Mouse (Mus musculus): ENCODE data around the gene Trim28. TPM values are rescaled to one million over a fixed set of nuclear protein-coding genes. Genes with fewer than 3 reads are reported as not detected.

Trim28 gene
- total and polyA plus RNA-seq, 3 experiments, result 104 to 1,160 (median 702) TPM

DNA sequence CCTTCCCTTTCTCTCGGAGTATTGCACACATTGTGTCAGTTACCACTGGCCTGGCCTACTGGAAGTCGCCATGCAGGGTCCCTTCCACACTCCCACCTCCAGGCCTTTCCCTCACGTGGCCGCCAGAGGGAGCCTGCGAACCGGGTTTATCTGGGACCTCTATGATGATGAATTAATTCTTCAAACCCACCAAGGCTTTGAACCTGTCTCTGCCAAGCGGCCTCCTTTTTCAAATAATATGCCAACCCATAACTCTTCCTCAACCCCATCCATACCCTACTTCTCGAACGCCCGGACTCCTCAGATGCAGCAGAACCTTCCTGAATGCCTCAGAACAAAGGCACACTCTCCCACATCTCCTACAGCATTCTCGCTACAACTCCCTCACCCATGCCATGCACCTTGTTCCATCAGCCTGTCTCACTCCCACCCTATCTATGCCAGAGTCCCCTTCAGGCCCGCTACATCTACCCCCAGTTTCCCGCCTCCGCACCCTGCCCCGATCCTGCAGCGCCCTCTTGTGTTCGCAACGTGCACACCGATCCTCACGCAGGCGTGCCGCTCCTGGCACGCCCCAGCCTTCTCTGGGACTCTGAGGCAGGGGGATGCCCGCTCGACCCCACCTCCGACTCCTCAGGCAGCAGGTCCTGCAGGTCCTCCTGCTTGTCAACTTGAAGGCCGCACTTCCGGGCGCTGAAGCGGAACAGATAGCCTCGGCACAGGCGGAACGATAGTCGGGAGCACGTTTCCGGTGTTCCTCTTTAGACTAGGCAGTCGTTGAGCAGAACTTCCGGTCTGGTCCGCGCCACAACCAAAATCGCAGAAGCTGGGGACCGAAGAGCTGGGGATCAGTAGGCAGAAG lies 10.5 kb downstream of the Trim28 start (continued):
- TF ChIP-seq KAT2A (conservative IDR thresholded peaks at IDR 0.05; ENCODE audit: low read depth, low read length), result no peak; the same call in 1 of the 2 replicates

GRCm38 (mm10) chr7:13010005-13010908 lies 11.3 kb downstream of the Trim28 start, which contains the start of gene Zbtb45:
Zbtb45 (minus strand) TSS chr7:13010034.
- H3K4me3 ChIP-seq (ENCODE audit: control insufficient read depth in 1 of 2, insufficient read depth in 1 of 2, low read depth in 2 of 2, low read length in 2 of 2), result peak within 1 kb of the TSS; percentile 65 to 88

DNA sequence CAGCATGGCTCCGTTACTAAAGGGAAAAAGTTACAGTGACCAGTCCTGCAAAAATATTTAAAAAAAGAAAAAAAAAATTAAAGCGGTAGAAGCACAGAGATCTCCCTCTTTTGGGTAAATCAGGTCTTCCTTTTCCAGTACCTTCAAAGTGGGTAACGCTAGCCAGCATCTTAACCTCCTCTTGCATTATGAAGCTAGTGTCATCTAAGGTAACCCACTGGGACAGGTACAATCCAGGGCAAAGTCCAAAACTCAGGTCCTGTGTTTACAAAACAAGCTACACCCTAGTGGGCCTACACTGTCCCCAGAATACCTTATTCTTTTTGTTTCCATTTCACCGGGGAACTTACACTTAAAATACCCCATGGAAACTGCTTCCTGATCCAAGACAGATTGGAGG lies 14.8 kb downstream of the Trim28 start:
- H3K36me3 ChIP-seq (ENCODE audit: control insufficient read depth in 1 of 2, insufficient read depth in 2 of 2, low read length in 2 of 2), result no peaks in the 10 kb centered on the region; a peak in 1 of 4 replicates
- TF ChIP-seq CHD1 (IDR thresholded peaks at IDR 0.05; ENCODE audit: low read depth, low read length) (no peak), CHD2 (IDR thresholded peaks at IDR 0.05; ENCODE audit: low read length) (no peak), ETS1 (IDR thresholded peaks at IDR 0.05; ENCODE audit: low read depth, low read length) (no peak), BHLHE40 (IDR thresholded peaks at IDR 0.05; ENCODE audit: borderline replicate concordance, low read depth, low read length) (no peak), POLR2A (IDR thresholded peaks at IDR 0.05; ENCODE audit: control insufficient read depth in 1 of 2, insufficient read depth in 1 of 2, low read depth in 1 of 2, low read length in 2 of 2, poor library complexity in 1 of 2) (no peak), HCFC1 (IDR thresholded peaks at IDR 0.05; ENCODE audit: low read depth, low read length) (no peak), JUND (IDR thresholded peaks at IDR 0.05; ENCODE audit: low read depth, low read length) (no peak), POLR2AphosphoS2 (IDR thresholded peaks at IDR 0.05; ENCODE audit: low read length) (no peak), SMC3 (IDR thresholded peaks at IDR 0.05; ENCODE audit: low read depth, low read length) (no peak), TAL1 (IDR thresholded peaks at IDR 0.05; ENCODE audit: low read length) (no peak), MYB (IDR thresholded peaks at IDR 0.05; ENCODE audit: low read depth, low read length) (no peak), EP300 (IDR thresholded peaks at IDR 0.05; ENCODE audit: low read depth in 1 of 2, low read length in 2 of 2) (no peak), RAD21 (IDR thresholded peaks at IDR 0.05; ENCODE audit: low read depth, low read length) (no peak), NELFE (IDR thresholded peaks at IDR 0.05; ENCODE audit: low read depth, low read length) (no peak), POLR2AphosphoS5 (IDR thresholded peaks at IDR 0.05; ENCODE audit: borderline replicate concordance, low read depth, low read length) (no peak), ZC3H11A (IDR thresholded peaks at IDR 0.05; ENCODE audit: low read depth, low read length) (no peak), MAFK (IDR thresholded peaks at IDR 0.05; ENCODE audit: borderline replicate concordance, low read depth, low read length) (no peak), ZKSCAN1 (IDR thresholded peaks at IDR 0.05; ENCODE audit: low read depth, low read length) (no peak), KAT2A (conservative IDR thresholded peaks at IDR 0.05; ENCODE audit: low read depth, low read length) (no peak), ZMIZ1 (IDR thresholded peaks at IDR 0.05; ENCODE audit: low read depth, low read length) (no peak)
- no peak overlapping the region for H3K4me3 ChIP-seq (ENCODE audit: control insufficient read depth in 1 of 2, insufficient read depth in 1 of 2, low read depth in 2 of 2, low read length in 2 of 2)
- no peak for DNase-seq (ENCODE audit: low read depth, low spot score)
- peaks cover 0 to 11% of the 10 kb centered on the region in 2 experiments; a peak in 3 of 4 replicates for H3K4me1 ChIP-seq (ENCODE audit: control insufficient read depth in 1 of 2, insufficient read depth in 2 of 2, low read length in 2 of 2)
- peaks cover 5 to 9% of the 10 kb centered on the region in 2 experiments for H3K27me3 ChIP-seq (ENCODE audit: control insufficient read depth in 1 of 2, insufficient read depth in 2 of 2, low read length in 2 of 2)
- peaks cover 9% of the 10 kb centered on the region for H3K79me2 ChIP-seq (ENCODE audit: control insufficient read depth, insufficient read depth, low read length, poor library complexity)
- no peak overlapping the region for H3K9ac ChIP-seq (ENCODE audit: control insufficient read depth, low read depth, low read length, poor library complexity, severe bottlenecking)
- H3K27ac ChIP-seq (ENCODE audit: control insufficient read depth, low read depth, low read length), result no peak overlapping the region
- no peaks in the 10 kb centered on the region for H3K9me3 ChIP-seq (replicated peaks; ENCODE audit: insufficient read depth, low read length)

More at GRCm38 (mm10) chr7:13010005-13010908, 11.3 kb downstream of the Trim28 start, which contains the start of gene Zbtb45:
- peak; percentile 64 for DNase-seq (ENCODE audit: low read depth, low spot score)
- Histone ChIP-seq H3K9ac (ENCODE audit: control insufficient read depth, low read depth, low read length, poor library complexity, severe bottlenecking) (peak within 1 kb of the TSS; percentile 92), H3K9me3 (replicated peaks; ENCODE audit: insufficient read depth, low read length) (no peaks in the 10 kb centered on the region), H3K4me1 (ENCODE audit: control insufficient read depth in 1 of 2, insufficient read depth in 2 of 2, low read length in 2 of 2) (peaks cover 0 to 15% of the 10 kb centered on the region in 2 experiments; a peak in 3 of 4 replicates), H3K27me3 (ENCODE audit: control insufficient read depth in 1 of 2, insufficient read depth in 2 of 2, low read length in 2 of 2) (no peaks in the 10 kb centered on the region), H3K36me3 (ENCODE audit: control insufficient read depth in 1 of 2, insufficient read depth in 2 of 2, low read length in 2 of 2) (no peaks in the 10 kb centered on the region; a peak in 1 of 4 replicates), H3K79me2 (ENCODE audit: control insufficient read depth, insufficient read depth, low read length, poor library complexity) (peaks cover 20% of the 10 kb centered on the region), H3K27ac (ENCODE audit: control insufficient read depth, low read depth, low read length) (peak within 1 kb of the TSS; percentile 93)
- peak; percentile 50; the same call in 1 of the 2 replicates for TF ChIP-seq TBP (IDR thresholded peaks at IDR 0.05; ENCODE audit: low read depth, low read length)
- peak; percentile 12 for TF ChIP-seq SIN3A (IDR thresholded peaks at IDR 0.05; ENCODE audit: low read length)
- TF ChIP-seq POLR2A (IDR thresholded peaks at IDR 0.05; ENCODE audit: control insufficient read depth in 1 of 2, insufficient read depth in 1 of 2, low read depth in 1 of 2, low read length in 2 of 2, poor library complexity in 1 of 2), result no peak; a peak in 1 of 4 replicates
- TF ChIP-seq MXI1 (IDR thresholded peaks at IDR 0.05; ENCODE audit: low read depth, low read length), result peak; percentile 24; the same call in 1 of the 2 replicates
- peak; percentile 94 for TF ChIP-seq ZNF384 (IDR thresholded peaks at IDR 0.05; ENCODE audit: low read depth, low read length)
- peak in 2 of 3 experiments; percentile 8 to 23; a peak in 1 of 6 replicates for TF ChIP-seq CTCF (IDR thresholded peaks at IDR 0.05 in 2 of 3, conservative IDR thresholded peaks at IDR 0.05 in 1 of 3; ENCODE audit: control insufficient read depth in 1 of 3, insufficient read depth in 1 of 3, low read depth in 2 of 3, low read length in 3 of 3, poor library complexity in 1 of 3, severe bottlenecking in 1 of 3)
- peak; percentile 66; the same call in 1 of the 2 replicates for TF ChIP-seq JUND (IDR thresholded peaks at IDR 0.05; ENCODE audit: low read depth, low read length)
- TF ChIP-seq MEF2A (IDR thresholded peaks at IDR 0.05; ENCODE audit: extremely low read depth, insufficient replicate concordance, low read depth, low read length, poor library complexity, severe bottlenecking), result no peak
- TF ChIP-seq POLR2AphosphoS2 (IDR thresholded peaks at IDR 0.05; ENCODE audit: low read length), result no peak

Measured in MEL (cell line).